Mouse (Mus musculus): Measurements from ENCODE around the gene Zfp609. TPM values are rescaled to one million over a fixed set of nuclear protein-coding genes. Genes with fewer than 3 reads are reported as not detected.

Zfp609 gene
- polyA plus RNA-seq, 1 experiment, result 47.0 TPM

DNA sequence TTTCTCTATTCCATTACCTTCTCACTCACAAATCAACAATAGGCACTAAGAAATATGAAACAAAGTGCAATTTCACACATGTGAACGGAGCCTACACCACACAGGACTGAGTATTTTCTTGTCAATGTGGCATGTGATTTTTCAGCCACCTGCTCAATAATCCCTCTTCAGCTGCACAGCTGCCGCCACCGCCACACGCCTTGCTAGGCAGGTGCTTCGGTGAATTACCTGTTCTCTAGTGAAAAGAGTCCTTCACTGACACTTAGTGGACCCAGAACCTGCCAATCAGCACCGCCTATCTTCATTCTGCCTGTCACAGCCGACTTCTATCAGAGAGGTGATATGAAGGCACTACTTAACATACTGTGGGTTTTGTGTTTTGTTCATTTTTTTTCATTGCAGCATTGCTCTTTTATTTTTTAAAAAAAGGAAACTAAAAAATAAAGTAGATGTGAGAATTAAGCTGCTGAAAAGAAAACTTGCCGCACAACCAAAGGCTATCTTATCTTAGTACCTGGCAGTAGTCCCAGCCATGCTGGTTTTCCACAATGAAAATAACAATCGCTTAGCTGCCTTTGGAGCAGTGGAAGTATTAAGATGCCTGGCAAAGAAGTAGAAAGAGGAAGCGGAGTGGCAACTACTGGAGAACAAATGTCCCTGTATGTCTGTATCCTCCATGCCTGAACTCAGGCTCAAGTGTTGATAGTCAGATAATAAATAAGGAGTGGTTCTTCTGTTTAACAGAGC lies 3.5 kb downstream of the Zfp609 start:
- Histone ChIP-seq H3K9ac (ENCODE audit: low read depth, poor library complexity, severe bottlenecking) (no peak overlapping the region), H3K4me3 (ENCODE audit: low read depth, low read length) (peak overlapping the region; percentile 46), H3K4me1 (ENCODE audit: control insufficient read depth, insufficient read depth, low read length) (peaks cover 3% of the 10 kb centered on the region), H3K27ac (ENCODE audit: insufficient read depth, low read length) (no peak overlapping the region), H3K27me3 (ENCODE audit: control insufficient read depth, insufficient read depth, low read length, poor library complexity, severe bottlenecking) (no peaks in the 10 kb centered on the region), H3K9me3 (replicated peaks; ENCODE audit: control insufficient read depth, insufficient read depth, low read length, poor library complexity, severe bottlenecking) (no peaks in the 10 kb centered on the region), H3K36me3 (ENCODE audit: control insufficient read depth, insufficient read depth, low read length, poor library complexity, severe bottlenecking) (no peaks in the 10 kb centered on the region)
- TF ChIP-seq EP300 (IDR thresholded peaks at IDR 0.05; ENCODE audit: insufficient read depth, low read depth, low read length) (no peak), POLR2A (IDR thresholded peaks at IDR 0.05; ENCODE audit: insufficient read depth, low read length) (no peak), CTCF (IDR thresholded peaks at IDR 0.05; ENCODE audit: low read depth, low read length) (no peak)

DNA sequence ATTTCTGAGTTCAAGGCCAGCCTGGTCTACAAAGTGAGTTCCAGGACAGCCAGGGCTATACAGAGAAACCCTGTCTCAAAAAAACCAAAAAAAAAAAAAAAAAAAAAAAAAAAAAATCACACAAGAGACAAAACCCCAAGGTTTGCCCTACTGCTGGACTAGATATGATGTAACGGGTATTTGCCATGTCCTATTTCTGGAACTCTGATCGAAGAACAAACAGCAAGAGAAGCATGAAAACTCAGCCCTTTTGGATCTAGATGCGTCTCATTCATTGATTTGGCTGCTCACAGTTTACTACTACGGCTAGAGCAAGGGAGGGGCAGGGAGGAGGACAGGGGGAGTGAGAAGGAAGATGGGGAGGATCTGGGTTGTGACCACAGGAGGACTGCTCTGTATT lies 5.4 kb downstream of the Zfp609 start:
- H3K36me3 ChIP-seq (ENCODE audit: control insufficient read depth, insufficient read depth, low read length, poor library complexity, severe bottlenecking), result no peaks in the 10 kb centered on the region
- no peak for TF ChIP-seq POLR2A (IDR thresholded peaks at IDR 0.05; ENCODE audit: insufficient read depth, low read length)
- no peak for TF ChIP-seq CTCF (IDR thresholded peaks at IDR 0.05; ENCODE audit: low read depth, low read length)
- no peaks in the 10 kb centered on the region for H3K27me3 ChIP-seq (ENCODE audit: control insufficient read depth, insufficient read depth, low read length, poor library complexity, severe bottlenecking)
- peaks cover 2% of the 10 kb centered on the region for H3K4me1 ChIP-seq (ENCODE audit: control insufficient read depth, insufficient read depth, low read length)
- H3K9ac ChIP-seq (ENCODE audit: low read depth, poor library complexity, severe bottlenecking), result no peak overlapping the region
- no peaks in the 10 kb centered on the region for H3K9me3 ChIP-seq (replicated peaks; ENCODE audit: control insufficient read depth, insufficient read depth, low read length, poor library complexity, severe bottlenecking)
- H3K27ac ChIP-seq (ENCODE audit: insufficient read depth, low read length), result no peak overlapping the region
- no peak overlapping the region for H3K4me3 ChIP-seq (ENCODE audit: low read depth, low read length)

DNA sequence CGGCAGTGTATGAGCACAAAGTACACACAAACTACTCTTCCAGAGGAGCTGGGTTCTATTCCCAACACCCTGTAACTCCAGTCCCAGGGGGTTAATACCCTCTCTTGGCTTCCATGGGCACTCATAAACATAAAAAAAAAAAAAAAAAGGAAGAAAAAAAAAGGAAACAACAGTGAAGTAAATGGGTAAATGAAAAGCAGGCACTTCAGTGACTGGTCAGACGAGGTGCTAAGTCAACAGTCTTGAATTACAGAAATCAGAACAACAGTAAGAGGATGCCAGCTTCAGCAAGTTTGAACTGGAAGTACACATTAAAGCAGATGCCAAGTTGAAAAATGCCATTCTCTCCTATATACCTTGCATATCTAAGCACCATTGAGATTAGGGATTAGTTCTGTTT lies 7.1 kb downstream of the Zfp609 start:
- Histone ChIP-seq H3K4me1 (ENCODE audit: control insufficient read depth, insufficient read depth, low read length) (peaks cover 2% of the 10 kb centered on the region), H3K27ac (ENCODE audit: insufficient read depth, low read length) (no peak overlapping the region), H3K9ac (ENCODE audit: low read depth, poor library complexity, severe bottlenecking) (no peak overlapping the region), H3K36me3 (ENCODE audit: control insufficient read depth, insufficient read depth, low read length, poor library complexity, severe bottlenecking) (no peaks in the 10 kb centered on the region), H3K9me3 (replicated peaks; ENCODE audit: control insufficient read depth, insufficient read depth, low read length, poor library complexity, severe bottlenecking) (no peaks in the 10 kb centered on the region), H3K4me3 (ENCODE audit: low read depth, low read length) (no peak overlapping the region), H3K27me3 (ENCODE audit: control insufficient read depth, insufficient read depth, low read length, poor library complexity, severe bottlenecking) (no peaks in the 10 kb centered on the region)
- TF ChIP-seq CTCF (IDR thresholded peaks at IDR 0.05; ENCODE audit: low read depth, low read length), result no peak
- no peak for TF ChIP-seq EP300 (IDR thresholded peaks at IDR 0.05; ENCODE audit: insufficient read depth, low read depth, low read length)
- TF ChIP-seq POLR2A (IDR thresholded peaks at IDR 0.05; ENCODE audit: insufficient read depth, low read length), result no peak

GRCm38 (mm10) chr9:65818402-65818801 lies 9.0 kb downstream of the Zfp609 start:
- H3K9ac ChIP-seq (ENCODE audit: low read depth, poor library complexity, severe bottlenecking), result no peak overlapping the region
- TF ChIP-seq EP300 (IDR thresholded peaks at IDR 0.05; ENCODE audit: insufficient read depth, low read depth, low read length) (no peak), CTCF (IDR thresholded peaks at IDR 0.05; ENCODE audit: low read depth, low read length) (no peak), POLR2A (IDR thresholded peaks at IDR 0.05; ENCODE audit: insufficient read depth, low read length) (no peak)
- no peaks in the 10 kb centered on the region for H3K36me3 ChIP-seq (ENCODE audit: control insufficient read depth, insufficient read depth, low read length, poor library complexity, severe bottlenecking)
- H3K27ac ChIP-seq (ENCODE audit: insufficient read depth, low read length), result no peak overlapping the region
- H3K4me1 ChIP-seq (ENCODE audit: control insufficient read depth, insufficient read depth, low read length), result peaks cover 2% of the 10 kb centered on the region
- no peaks in the 10 kb centered on the region for H3K27me3 ChIP-seq (ENCODE audit: control insufficient read depth, insufficient read depth, low read length, poor library complexity, severe bottlenecking)
- H3K4me3 ChIP-seq (ENCODE audit: low read depth, low read length), result no peak overlapping the region
- H3K9me3 ChIP-seq (replicated peaks; ENCODE audit: control insufficient read depth, insufficient read depth, low read length, poor library complexity, severe bottlenecking), result no peaks in the 10 kb centered on the region

DNA sequence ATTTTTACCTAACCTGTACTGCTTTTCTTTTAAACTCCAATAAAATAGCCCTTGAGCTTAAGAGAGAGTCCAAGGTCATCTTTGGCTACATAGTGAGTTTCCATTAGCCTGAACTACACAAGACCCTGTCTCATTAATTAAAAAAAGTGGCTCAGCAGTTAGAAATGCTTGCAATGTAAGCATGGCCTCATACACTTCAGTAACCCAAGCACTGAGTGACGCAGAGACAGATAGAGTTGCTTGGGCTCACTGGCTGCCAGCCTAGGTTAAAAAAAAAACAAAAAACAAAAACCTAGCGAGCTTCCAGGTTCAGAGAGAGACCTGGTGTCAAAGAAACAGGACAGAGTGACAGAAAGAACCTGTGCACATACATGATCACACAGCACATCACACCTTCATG lies 14.5 kb downstream of the Zfp609 start:
- H3K36me3 ChIP-seq (ENCODE audit: control insufficient read depth, insufficient read depth, low read length, poor library complexity, severe bottlenecking), result no peaks in the 10 kb centered on the region
- TF ChIP-seq EP300 (IDR thresholded peaks at IDR 0.05; ENCODE audit: insufficient read depth, low read depth, low read length) (no peak), POLR2A (IDR thresholded peaks at IDR 0.05; ENCODE audit: insufficient read depth, low read length) (no peak), CTCF (IDR thresholded peaks at IDR 0.05; ENCODE audit: low read depth, low read length) (no peak)
- H3K4me3 ChIP-seq (ENCODE audit: low read depth, low read length), result no peak overlapping the region

GRCm38 (mm10) chr9:65811784-65812183 lies 15.6 kb downstream of the Zfp609 start:
- Histone ChIP-seq H3K27me3 (ENCODE audit: control insufficient read depth, insufficient read depth, low read length, poor library complexity, severe bottlenecking) (no peaks in the 10 kb centered on the region), H3K4me1 (ENCODE audit: control insufficient read depth, insufficient read depth, low read length) (no peaks in the 10 kb centered on the region), H3K9ac (ENCODE audit: low read depth, poor library complexity, severe bottlenecking) (no peak overlapping the region), H3K27ac (ENCODE audit: insufficient read depth, low read length) (no peak overlapping the region), H3K4me3 (ENCODE audit: low read depth, low read length) (no peak overlapping the region), H3K9me3 (replicated peaks; ENCODE audit: control insufficient read depth, insufficient read depth, low read length, poor library complexity, severe bottlenecking) (no peaks in the 10 kb centered on the region), H3K36me3 (ENCODE audit: control insufficient read depth, insufficient read depth, low read length, poor library complexity, severe bottlenecking) (no peaks in the 10 kb centered on the region)
- no peak for TF ChIP-seq EP300 (IDR thresholded peaks at IDR 0.05; ENCODE audit: insufficient read depth, low read depth, low read length)
- TF ChIP-seq POLR2A (IDR thresholded peaks at IDR 0.05; ENCODE audit: insufficient read depth, low read length), result no peak
- TF ChIP-seq CTCF (IDR thresholded peaks at IDR 0.05; ENCODE audit: low read depth, low read length), result no peak

More for the DNA sequence above, 14.5 kb downstream of the Zfp609 start:
- Histone ChIP-seq H3K9ac (ENCODE audit: low read depth, poor library complexity, severe bottlenecking) (no peak overlapping the region), H3K27ac (ENCODE audit: insufficient read depth, low read length) (no peak overlapping the region), H3K4me1 (ENCODE audit: control insufficient read depth, insufficient read depth, low read length) (no peaks in the 10 kb centered on the region), H3K27me3 (ENCODE audit: control insufficient read depth, insufficient read depth, low read length, poor library complexity, severe bottlenecking) (no peaks in the 10 kb centered on the region), H3K9me3 (replicated peaks; ENCODE audit: control insufficient read depth, insufficient read depth, low read length, poor library complexity, severe bottlenecking) (no peaks in the 10 kb centered on the region)

Data from ES-Bruce4 (cell line).